Mouse (Mus musculus) layer of hippocampus, postnatal 25 days (tissue): ENCODE measurements at regions not wholly inside any gene's neighbourhood (a gene's known extent, or its start where the extent isn't known, plus 50 kb on each side); places are given as distances from the start of the nearest gene placed in this dataset.
A peak's percentile ranks its signal among the peaks of the same experiment; 100 is the strongest.

Experiments
- DNase-seq, 2 experiments: peaks; one replicate each; pipeline ENCODE4 v3.0.0; 2022; ENCODE audit warnings: mixed read lengths in 2 of 2, low spot score in 1 of 2; ENCODE audit errors: extremely low spot score in 1 of 2

GRCm38 (mm10) chr12:15897539-15897938 lies 80.8 kb upstream of the Trib2 start:
- no peak for DNase-seq

GRCm38 (mm10) chr12:15896511-15896910 lies 79.8 kb upstream of the Trib2 start:
- peak in 1 of 2 experiments; percentile 8 for DNase-seq

GRCm38 (mm10) chr12:15895215-15895614 lies 78.5 kb upstream of the Trib2 start:
- no peak for DNase-seq

- no peak for DNase-seq
Measured at GRCm38 (mm10) chr12:15890591-15890990, 73.9 kb upstream of the Trib2 start.

- DNase-seq = no peak
Measured at GRCm38 (mm10) chr12:15879907-15880430, 63.2 kb upstream of the Trib2 start.
